Mouse (Mus musculus): ENCODE results near the gene Olfr734. TPM values are rescaled to one million over a fixed set of nuclear protein-coding genes. Genes with fewer than 3 reads are reported as not detected.

The Olfr734 gene
- 0.13 TPM in 1 of 2 replicates, not detected in the other for polyA plus RNA-seq (2012; ENCODE audit: low replicate concordance)

DNA sequence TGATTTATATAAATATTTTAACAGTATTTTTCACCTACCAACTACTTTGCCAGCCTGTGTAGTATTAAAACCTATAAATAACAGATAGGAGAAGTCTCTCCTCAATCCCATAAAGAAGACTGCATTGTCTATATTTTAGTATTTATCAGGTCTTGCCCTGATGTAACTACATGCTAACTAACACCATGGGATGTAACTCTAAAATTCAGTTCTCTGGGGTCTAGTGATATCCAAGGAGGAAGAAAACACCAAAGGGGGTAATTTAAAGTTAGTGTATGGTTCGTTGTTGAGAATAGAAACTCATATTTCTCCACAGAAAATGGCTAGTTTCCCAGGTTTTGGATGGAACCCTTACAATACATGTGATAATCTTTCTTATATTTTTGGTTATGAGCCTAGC, at the start of gene Olfr734:
TSS of gene Olfr734 (minus strand) at position 101 of the 400 bp plus-strand sequence.

DNA sequence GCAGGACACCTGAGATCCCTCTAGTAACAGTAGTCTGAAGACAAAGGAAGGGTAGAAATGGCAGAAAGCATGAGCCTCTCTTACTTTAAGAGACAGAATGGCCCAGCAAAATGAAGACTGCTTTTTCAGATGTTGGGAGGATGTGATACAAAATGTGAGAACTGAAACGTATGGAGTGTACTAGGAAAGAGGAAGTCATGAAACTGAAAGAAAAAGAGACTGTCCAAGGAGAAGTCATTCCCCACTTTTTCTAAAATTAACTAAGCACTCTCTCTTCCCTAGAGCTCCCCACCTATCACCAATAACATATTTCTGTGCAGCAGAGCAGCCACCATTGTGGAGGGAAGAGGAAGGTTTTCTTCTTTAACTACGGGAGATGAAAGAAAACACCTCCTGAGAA, 31.0 kb upstream of the Olfr734 start, which contains the start of gene Tlr11:
TSS of gene Tlr11 (plus strand) at position 322 of the 400 bp plus-strand sequence.

DNA sequence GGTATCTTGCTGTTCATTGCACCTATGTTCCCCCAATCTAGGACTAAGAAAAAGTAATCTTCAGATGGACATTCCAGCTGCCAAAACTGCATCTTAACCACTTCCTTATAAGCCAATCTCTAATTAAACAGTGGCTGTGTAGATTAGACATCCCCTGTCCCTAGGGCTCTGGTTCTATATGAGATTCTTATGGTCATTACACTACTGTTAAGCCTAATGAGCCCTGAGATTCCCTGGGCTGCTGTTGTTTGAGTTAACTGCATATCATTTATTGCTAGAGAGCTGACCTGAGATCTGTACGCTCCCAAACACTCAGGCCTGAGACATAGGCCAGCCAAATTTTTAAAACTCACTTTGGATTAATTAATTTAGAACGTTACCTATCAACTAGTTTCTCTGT, 22.2 kb upstream of the Olfr734 start, which contains the start of gene Olfr735:
TSS of gene Olfr735 (minus strand) at position 77 of the 400 bp plus-strand sequence.

DNA sequence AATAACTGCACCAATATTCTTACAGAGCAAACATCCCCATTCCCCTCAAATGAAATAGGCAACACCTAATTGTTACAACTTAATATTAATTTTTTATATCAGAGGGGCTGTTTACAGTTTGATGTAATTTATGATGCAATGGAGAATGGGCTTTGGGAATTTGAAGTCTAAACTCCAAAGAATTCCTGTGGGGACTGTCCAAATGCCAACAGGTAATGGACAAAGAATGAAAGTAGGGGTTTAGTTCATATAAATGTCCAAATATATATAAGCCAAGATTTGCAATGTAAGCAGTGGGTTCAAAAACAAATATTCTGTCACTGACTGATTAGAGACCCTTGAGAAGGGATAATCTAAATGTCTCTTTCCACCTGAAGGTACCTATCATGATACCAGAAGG, 25.1 kb downstream of the Olfr734 start, which contains the start of gene Olfr733:
TSS of gene Olfr733 (minus strand) at position 101 of the 400 bp plus-strand sequence.

DNA sequence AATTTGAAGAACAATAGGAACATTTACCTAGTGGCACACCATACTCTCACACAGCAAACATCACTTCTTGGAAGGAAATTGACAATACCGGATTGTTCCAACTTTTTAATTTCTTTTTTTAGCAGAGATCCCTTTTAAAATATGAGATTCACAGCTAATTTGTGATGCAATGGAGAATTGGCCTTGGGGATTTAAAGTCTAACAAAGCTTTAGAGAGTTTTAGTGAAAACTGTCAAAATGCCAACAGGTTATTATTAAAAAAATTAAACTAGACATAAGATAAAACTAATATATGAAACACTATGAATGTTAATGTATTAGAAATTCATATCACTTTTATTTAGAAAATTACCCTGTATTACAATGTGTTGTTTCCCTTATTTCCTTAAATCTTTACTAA, 42.5 kb downstream of the Olfr734 start, which contains the start of gene Olfr732:
TSS of gene Olfr732 (minus strand) at position 101 of the 400 bp plus-strand sequence.

Other genes with a start within 250 kb of the Olfr734 start
- gene Olfr726, start 235.8 kb downstream of the Olfr734 start, polyA plus RNA-seq (2012; ENCODE audit: low replicate concordance), result not detected in 2 replicates
- not detected in 2 replicates for gene Olfr727, start 203.6 kb downstream of the Olfr734 start, polyA plus RNA-seq (2012; ENCODE audit: low replicate concordance)
- gene Olfr728, start 184.1 kb downstream of the Olfr734 start, polyA plus RNA-seq (2012; ENCODE audit: low replicate concordance), result not detected in 2 replicates
- gene Olfr729, start 173.9 kb downstream of the Olfr734 start, polyA plus RNA-seq (2012; ENCODE audit: low replicate concordance), result not detected in 2 replicates
- gene Olfr730, start 138.6 kb downstream of the Olfr734 start, polyA plus RNA-seq (2012; ENCODE audit: low replicate concordance), result not detected in 2 replicates
- gene Olfr731, start 84.9 kb downstream of the Olfr734 start, polyA plus RNA-seq (2012; ENCODE audit: low replicate concordance), result not detected in 2 replicates
- not detected in 2 replicates for gene Olfr732, start 42.6 kb downstream of the Olfr734 start, polyA plus RNA-seq (2012; ENCODE audit: low replicate concordance)
- gene Olfr733, start 25.2 kb downstream of the Olfr734 start, polyA plus RNA-seq (2012; ENCODE audit: low replicate concordance), result not detected in 2 replicates
- gene Olfr735, start 22.1 kb upstream of the Olfr734 start, polyA plus RNA-seq (2012; ENCODE audit: low replicate concordance), result not detected in 2 replicates
- gene Tlr11, start 31.2 kb upstream of the Olfr734 start, polyA plus RNA-seq (2012; ENCODE audit: low replicate concordance), result 0.39 and 0.90 TPM in 2 replicates
- gene Olfr736, start 54.4 kb upstream of the Olfr734 start, polyA plus RNA-seq (2012; ENCODE audit: low replicate concordance), result not detected in 2 replicates
- gene Olfr738, start 80.8 kb upstream of the Olfr734 start, polyA plus RNA-seq (2012; ENCODE audit: low replicate concordance), result not detected in 2 replicates
- not detected in 2 replicates for gene Olfr739, start 91.9 kb upstream of the Olfr734 start, polyA plus RNA-seq (2012; ENCODE audit: low replicate concordance)
- not detected in 2 replicates for gene Olfr740, start 118.8 kb upstream of the Olfr734 start, polyA plus RNA-seq (2012; ENCODE audit: low replicate concordance)
- not detected in 2 replicates for gene Olfr741, start 146.0 kb upstream of the Olfr734 start, polyA plus RNA-seq (2012; ENCODE audit: low replicate concordance)
- not detected in 2 replicates for gene Olfr742, start 176.8 kb upstream of the Olfr734 start, polyA plus RNA-seq (2012; ENCODE audit: low replicate concordance)
- gene Olfr743, start 195.1 kb upstream of the Olfr734 start, polyA plus RNA-seq (2012; ENCODE audit: low replicate concordance), result not detected in 2 replicates

All from hematopoietic multipotent progenitor cell, adult 10-12 weeks (in vitro differentiated cells).